Mouse (Mus musculus) cerebellum, adult 2 months (tissue): Measurements from ENCODE around the gene Lsm8. TPM values are rescaled to one million over a fixed set of nuclear protein-coding genes. Genes with fewer than 3 reads are reported as not detected.
A peak's percentile ranks its signal among the peaks of the same experiment; 100 is the strongest.

Experiments used
- DNase-seq, 2 experiments: peaks; one replicate each; pipeline ENCODE4 v3.0.0; 2021
- H3K27ac ChIP-seq: fragments of 200-500 bp; 2 replicates; pipeline ENCODE4 v1.5.1; 2012; ENCODE audit warnings: low read length, control low read depth, inconsistent platforms; ENCODE audit not compliant: insufficient read depth
- H3K27me3 ChIP-seq: fragments of 200-500 bp; 2 replicates; pipeline ENCODE4 v1.6.1; 2012; ENCODE audit warnings: inconsistent platforms, mild to moderate bottlenecking, low read length, moderate library complexity; ENCODE audit not compliant: control insufficient read depth, insufficient read depth
- H3K4me1 ChIP-seq: fragments of 200-500 bp; 2 replicates; pipeline ENCODE4 v1.6.1; 2011; ENCODE audit warnings: low read length; ENCODE audit not compliant: control insufficient read depth, insufficient read depth
- H3K4me3 ChIP-seq: fragments of 200-500 bp; replicated peaks from 2 replicates; pipeline ENCODE3; 2011; ENCODE audit warnings: mild to moderate bottlenecking, low read depth, low read length, control low read depth; ENCODE audit not compliant: insufficient read depth
- CTCF ChIP-seq: fragments of 200-500 bp; IDR thresholded peaks from 2 replicates; pipeline ENCODE4 v1.5.1; 2011; ENCODE audit warnings: low read depth, mild to moderate bottlenecking, control low read depth, low read length, moderate library complexity, borderline replicate concordance; ENCODE audit not compliant: insufficient read depth
- POLR2A ChIP-seq: fragments of 200-500 bp; IDR thresholded peaks from 2 replicates; pipeline ENCODE4 v1.6.1; 2011; ENCODE audit warnings: low read length, control low read depth, borderline replicate concordance; ENCODE audit not compliant: insufficient read depth
- WGBS: fragments of 180-500 bp; shearing (Covaris S2); methylation state at CpG from one replicate; pipeline ENCODE4 v1.1.7; 2018; 5-methylcytosine and 5-hydroxymethylcytosine counted together
- polyA plus RNA-seq: library from polyadenylated mRNA; depleted of rRNA; stranded (reverse); fragments of >200 nt; gene quantifications from 2 replicates; pipeline ENCODE4 v1.2.3, GENCODE M21; 2012; rRNA removed

The Lsm8 gene
- polyA plus RNA-seq, 1 experiment = 40.1 TPM

- H3K4me1 ChIP-seq = no peaks in the 10 kb centered on the region
- under 1% methylated on average over 28 of the region's 28 CpGs for WGBS
- H3K27ac ChIP-seq = no peak overlapping the region
- DNase-seq = no peak
- TF ChIP-seq POLR2A = no peak
- TF ChIP-seq CTCF = no peak
- peak overlapping the region; percentile 94 for H3K4me3 ChIP-seq
- H3K27me3 ChIP-seq = no peaks in the 10 kb centered on the region
These were observed 303 bp downstream of the Lsm8 start for GRCm38 (mm10) chr6:18848702-18849061.

GRCm38 (mm10) chr6:18855323-18855722, 6.9 kb downstream of the Lsm8 start:
- no peak overlapping the region for H3K27ac ChIP-seq
- H3K27me3 ChIP-seq = no peaks in the 10 kb centered on the region
- DNase-seq = no peak
- no peak overlapping the region for H3K4me3 ChIP-seq
- H3K4me1 ChIP-seq = no peaks in the 10 kb centered on the region
- TF ChIP-seq CTCF = no peak
- TF ChIP-seq POLR2A = no peak

DNA sequence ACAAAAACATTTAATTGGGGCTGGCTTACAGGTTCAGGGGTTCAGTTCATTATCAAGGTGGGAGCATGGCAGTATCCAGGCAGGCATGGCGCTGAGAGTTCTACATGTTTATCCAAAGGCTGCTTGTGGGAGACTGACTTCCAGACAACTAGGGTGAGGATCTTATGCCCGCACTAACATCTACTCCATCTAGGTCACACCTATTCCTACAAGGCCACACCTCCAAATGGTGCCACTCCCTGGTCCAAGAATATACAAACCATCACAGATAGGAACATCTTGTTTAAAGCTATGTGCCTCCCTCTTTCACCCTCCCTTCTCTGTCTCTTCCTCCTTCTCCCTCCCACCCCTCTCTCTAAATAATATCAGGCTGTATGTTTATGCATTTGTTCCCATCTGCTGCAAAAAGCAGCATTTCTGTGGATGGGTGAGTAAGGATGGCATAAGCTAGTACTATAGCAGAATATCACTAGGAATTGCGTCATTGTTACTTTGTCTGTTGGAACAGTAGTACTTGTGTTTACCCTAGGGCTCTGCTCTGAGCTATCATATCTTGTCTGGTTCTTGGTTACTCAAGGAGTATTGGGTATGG, 8.2 kb downstream of the Lsm8 start:
- WGBS = over 99% methylated on average over 3 of the region's 3 CpGs
- H3K27ac ChIP-seq = no peak overlapping the region

DNA sequence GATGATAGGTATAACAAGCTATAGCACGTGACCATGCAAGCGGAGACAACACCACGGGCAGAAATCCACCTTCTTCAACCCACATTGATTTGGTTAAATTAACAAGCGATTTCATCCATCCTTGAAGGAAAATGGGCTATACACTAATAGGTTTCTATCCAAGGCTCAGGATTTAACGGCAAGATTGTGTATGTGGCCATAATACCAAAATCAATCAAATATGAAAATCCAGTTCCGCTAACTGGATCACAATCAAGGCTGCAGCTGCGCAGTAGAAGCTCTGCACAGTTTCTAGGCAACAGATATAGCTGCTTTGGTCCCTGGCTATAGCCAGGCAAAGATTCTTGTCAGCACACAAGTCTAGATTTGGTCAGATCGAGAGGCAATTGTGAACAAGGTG, 17.6 kb downstream of the Lsm8 start, which contains the start of gene Ankrd7:
Gene Ankrd7, plus strand, starts transcription at position 301 of the 400 bp plus-strand sequence.
- 94% methylated on average over 8 of the region's 8 CpGs for WGBS
- H3K27ac ChIP-seq = no peak within 1 kb of the TSS
- H3K27me3 ChIP-seq = no peaks in the 10 kb centered on the region
- no peak within 1 kb of the TSS for H3K4me3 ChIP-seq
- no peaks in the 10 kb centered on the region for H3K4me1 ChIP-seq
- DNase-seq = no peak
- TF ChIP-seq POLR2A (no peak), CTCF (no peak)

More for the DNA sequence above, 8.2 kb downstream of the Lsm8 start:
- Histone ChIP-seq H3K4me1 (no peaks in the 10 kb centered on the region), H3K27me3 (no peaks in the 10 kb centered on the region), H3K4me3 (no peak overlapping the region)
- TF ChIP-seq CTCF (no peak), POLR2A (no peak)
- DNase-seq = no peak

DNA sequence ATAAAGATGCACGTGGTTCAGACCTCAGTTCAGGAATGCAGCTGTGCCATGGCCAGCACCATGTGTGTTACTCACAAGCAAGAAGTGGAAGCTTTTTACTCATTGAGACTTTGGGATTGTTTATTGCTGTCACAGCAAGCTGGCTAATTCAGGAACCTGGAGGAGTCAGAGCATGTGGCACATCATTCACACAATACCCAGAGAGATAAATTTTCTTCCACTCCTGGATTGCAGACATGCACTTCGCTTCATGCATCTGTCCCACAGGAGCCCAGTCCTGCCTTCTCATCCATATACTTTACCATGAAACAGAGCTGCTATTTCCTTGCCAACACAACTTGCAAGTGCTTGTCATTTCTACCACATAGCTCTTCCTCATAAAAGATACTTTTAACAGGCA, 40.7 kb downstream of the Lsm8 start:
- DNase-seq = no peak
- Histone ChIP-seq H3K27me3 (no peaks in the 10 kb centered on the region), H3K4me3 (no peak overlapping the region), H3K4me1 (no peaks in the 10 kb centered on the region), H3K27ac (no peak overlapping the region)
- WGBS = 69% methylated on average over 2 of the region's 2 CpGs
- TF ChIP-seq POLR2A (no peak), CTCF (no peak)

DNA sequence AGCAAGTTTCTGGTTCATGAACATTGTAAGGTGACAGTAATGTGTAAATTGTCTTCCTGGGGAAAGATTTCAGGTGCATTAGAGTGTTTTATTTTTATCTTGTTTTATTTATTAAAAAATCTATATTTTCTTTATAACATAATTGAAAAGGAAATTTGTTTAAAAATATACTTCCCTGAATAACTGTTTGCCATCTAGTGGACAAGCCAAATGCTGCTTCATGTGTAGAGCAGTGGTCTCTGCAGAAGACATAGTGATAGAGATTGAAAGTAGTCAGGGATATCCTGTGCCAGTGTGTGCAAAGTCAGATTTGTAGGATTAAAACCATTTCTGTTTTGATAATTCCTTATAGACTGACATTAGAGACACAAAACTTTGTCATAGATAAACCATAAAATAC, 45.8 kb downstream of the Lsm8 start:
- DNase-seq = no peak
- H3K4me3 ChIP-seq = no peak overlapping the region
- TF ChIP-seq POLR2A (no peak), CTCF (no peak)

More for the DNA sequence above, 45.8 kb downstream of the Lsm8 start:
- Histone ChIP-seq H3K4me1 (no peaks in the 10 kb centered on the region), H3K27ac (no peak overlapping the region), H3K27me3 (no peaks in the 10 kb centered on the region)

Other genes starting within 250 kb of the Lsm8 start
- gene Ankrd7, start 17.7 kb downstream of the Lsm8 start, polyA plus RNA-seq = 0.17 and 0.23 TPM in 2 replicates